Mouse (Mus musculus) olfactory bulb, adult 2 months (tissue): ENCODE measurements at regions not wholly inside any gene's neighbourhood (a gene's known extent, or its start where the extent isn't known, plus 50 kb on each side); places are given as distances from the start of the nearest gene placed in this dataset.

Experiments used
- CTCF ChIP-seq: fragments of 200-500 bp; IDR thresholded peaks from 2 replicates; pipeline ENCODE4 v1.5.1; 2012; ENCODE audit warnings: low read depth, mild to moderate bottlenecking, low read length, moderate library complexity; ENCODE audit not compliant: insufficient read depth
- POLR2A ChIP-seq: fragments of 200-500 bp; IDR thresholded peaks from 2 replicates; pipeline ENCODE4 v1.6.1; 2012; ENCODE audit warnings: mild to moderate bottlenecking, low read depth, low read length, moderate library complexity; ENCODE audit not compliant: insufficient read depth

- TF ChIP-seq CTCF = no peak
- no peak for TF ChIP-seq POLR2A
These were observed 70.0 kb upstream of the Spaca7 start for GRCm38 (mm10) chr8:12502856-12503255.
